Mouse (Mus musculus) forebrain, embryonic 14.5 days (tissue): ENCODE measurements around the gene P2ry2. TPM values are rescaled to one million over a fixed set of nuclear protein-coding genes. Genes with fewer than 3 reads are reported as not detected.

Experiments used
- polyA plus RNA-seq: library from polyadenylated mRNA; unstranded; fragments of >200 nt; fragmentation: Nextera tagmentation; extraction: Ambion mirVana; gene quantifications from 2 replicates; pipeline ENCODE4 v1.2.1, GENCODE M21; 2014

The P2ry2 gene
- polyA plus RNA-seq, 1 experiment from 2014 or later: 0.08 TPM

Other genes with a start within 250 kb of the P2ry2 start
- gene Relt, start 149.4 kb downstream of the P2ry2 start, polyA plus RNA-seq: 2.6 TPM in 2 replicates
- 8.0 and 8.8 TPM in 2 replicates for gene Arhgef17, start 80.8 kb downstream of the P2ry2 start, polyA plus RNA-seq
- gene P2ry6, start 38.2 kb downstream of the P2ry2 start, polyA plus RNA-seq: 2.3 and 3.2 TPM in 2 replicates
- 27.9 and 40.2 TPM in 2 replicates for gene Fchsd2, start 80.0 kb upstream of the P2ry2 start, polyA plus RNA-seq